Mouse (Mus musculus): ENCODE results near the gene Rflnb. TPM values are rescaled to one million over a fixed set of nuclear protein-coding genes. Genes with fewer than 3 reads are reported as not detected.

The Rflnb gene
- polyA plus RNA-seq (2014; fragmentation: Nextera tagmentation; extraction: Ambion mirVana) = 42.8 and 44.5 TPM in 2 replicates

- Histone ChIP-seq H3K4me2 (replicated peaks; ENCODE audit: low read depth, low read length) (peak within 1 kb of the TSS; percentile 69), H3K9ac (replicated peaks; ENCODE audit: low read depth, low read length) (peak within 1 kb of the TSS; percentile 83), H3K9me3 (ENCODE audit: control insufficient read depth, low read depth, low read length) (no peaks in the 10 kb centered on the region), H3K4me3 (ENCODE audit: low read depth, low read length) (peak within 1 kb of the TSS; percentile 86), H3K27me3 (ENCODE audit: control insufficient read depth, insufficient read depth, low read length) (no peaks in the 10 kb centered on the region), H3K27ac (ENCODE audit: low read length) (peak within 1 kb of the TSS; percentile 84), H3K36me3 (ENCODE audit: control insufficient read depth, insufficient read depth, low read length) (peaks cover 9% of the 10 kb centered on the region), H3K4me1 (ENCODE audit: control insufficient read depth, insufficient read depth, low read length) (peaks cover 15% of the 10 kb centered on the region; the same call in 1 of the 2 replicates)
- peak; percentile 88 for ATAC-seq (ENCODE audit: insufficient number of reproducible peaks, insufficient read depth, low FRiP score, low read depth)
- WGBS = under 1% methylated on average over 106 of the region's 112 CpGs
Observed at GRCm38 (mm10) chr11:76027139-76028071, at the start of gene Rflnb. Gene Rflnb (minus strand): TSS chr11:76027782.

GRCm38 (mm10) chr11:76077341-76077740 is 49.8 kb upstream of the Rflnb start:
- ATAC-seq (ENCODE audit: insufficient number of reproducible peaks, insufficient read depth, low FRiP score, low read depth) = no peak
- Histone ChIP-seq H3K4me1 (ENCODE audit: control insufficient read depth, insufficient read depth, low read length) (peaks cover 9% of the 10 kb centered on the region; the same call in 1 of the 2 replicates), H3K36me3 (ENCODE audit: control insufficient read depth, insufficient read depth, low read length) (peaks cover 8% of the 10 kb centered on the region; the same call in 1 of the 2 replicates), H3K4me3 (ENCODE audit: low read depth, low read length) (no peak overlapping the region), H3K4me2 (replicated peaks; ENCODE audit: low read depth, low read length) (no peak overlapping the region), H3K9ac (replicated peaks; ENCODE audit: low read depth, low read length) (no peak overlapping the region), H3K9me3 (ENCODE audit: control insufficient read depth, low read depth, low read length) (no peaks in the 10 kb centered on the region), H3K27ac (ENCODE audit: low read length) (no peak overlapping the region), H3K27me3 (ENCODE audit: control insufficient read depth, insufficient read depth, low read length) (no peaks in the 10 kb centered on the region)
- WGBS = 86% methylated on average over 6 of the region's 6 CpGs

GRCm38 (mm10) chr11:76074296-76075093 is 46.9 kb upstream of the Rflnb start:
- Histone ChIP-seq H3K9me3 (ENCODE audit: control insufficient read depth, low read depth, low read length) (no peaks in the 10 kb centered on the region), H3K36me3 (ENCODE audit: control insufficient read depth, insufficient read depth, low read length) (peaks cover 2% of the 10 kb centered on the region; the same call in 1 of the 2 replicates), H3K27me3 (ENCODE audit: control insufficient read depth, insufficient read depth, low read length) (no peaks in the 10 kb centered on the region), H3K4me2 (replicated peaks; ENCODE audit: low read depth, low read length) (no peak overlapping the region), H3K4me3 (ENCODE audit: low read depth, low read length) (no peak overlapping the region), H3K9ac (replicated peaks; ENCODE audit: low read depth, low read length) (no peak overlapping the region), H3K4me1 (ENCODE audit: control insufficient read depth, insufficient read depth, low read length) (peaks cover 9% of the 10 kb centered on the region; the same call in 1 of the 2 replicates), H3K27ac (ENCODE audit: low read length) (peak overlapping the region; percentile 24; the same call in 1 of the 2 replicates)
- WGBS = 33% methylated on average over 11 of the region's 11 CpGs
- ATAC-seq (ENCODE audit: insufficient number of reproducible peaks, insufficient read depth, low FRiP score, low read depth) = 0 out of 2 replicates have a peak, but pooled peaks have one; percentile 46

DNA sequence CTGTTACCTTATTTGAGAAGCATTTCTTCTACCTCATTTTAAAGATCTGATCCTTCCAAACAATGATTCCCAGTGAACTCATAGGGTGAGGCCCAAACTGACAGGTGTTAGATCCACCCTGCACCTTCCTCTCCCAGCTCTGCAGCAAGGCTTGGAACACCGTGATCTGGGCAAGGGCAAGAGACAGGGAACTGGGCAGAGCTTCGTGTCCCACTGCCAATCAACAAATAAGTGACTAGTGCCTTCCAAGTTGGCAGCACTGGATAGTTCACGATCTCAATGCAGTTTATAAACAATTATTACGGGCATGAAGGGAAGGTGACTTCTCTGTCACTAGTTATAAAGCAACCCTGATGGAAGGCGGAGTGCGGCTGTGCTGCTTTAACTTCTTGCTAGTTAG is 42.2 kb upstream of the Rflnb start:
- Histone ChIP-seq H3K9ac (replicated peaks; ENCODE audit: low read depth, low read length) (no peak overlapping the region), H3K27me3 (ENCODE audit: control insufficient read depth, insufficient read depth, low read length) (no peaks in the 10 kb centered on the region), H3K4me1 (ENCODE audit: control insufficient read depth, insufficient read depth, low read length) (0 out of 2 replicates have a peak, but pooled peaks cover 6% of the 10 kb centered on the region), H3K4me3 (ENCODE audit: low read depth, low read length) (no peak overlapping the region), H3K9me3 (ENCODE audit: control insufficient read depth, low read depth, low read length) (no peaks in the 10 kb centered on the region), H3K4me2 (replicated peaks; ENCODE audit: low read depth, low read length) (no peak overlapping the region), H3K36me3 (ENCODE audit: control insufficient read depth, insufficient read depth, low read length) (no peaks in the 10 kb centered on the region; the same call in 1 of the 2 replicates), H3K27ac (ENCODE audit: low read length) (no peak overlapping the region)
- ATAC-seq (ENCODE audit: insufficient number of reproducible peaks, insufficient read depth, low FRiP score, low read depth) = no peak
- WGBS = 82% methylated on average over 6 of the region's 6 CpGs

DNA sequence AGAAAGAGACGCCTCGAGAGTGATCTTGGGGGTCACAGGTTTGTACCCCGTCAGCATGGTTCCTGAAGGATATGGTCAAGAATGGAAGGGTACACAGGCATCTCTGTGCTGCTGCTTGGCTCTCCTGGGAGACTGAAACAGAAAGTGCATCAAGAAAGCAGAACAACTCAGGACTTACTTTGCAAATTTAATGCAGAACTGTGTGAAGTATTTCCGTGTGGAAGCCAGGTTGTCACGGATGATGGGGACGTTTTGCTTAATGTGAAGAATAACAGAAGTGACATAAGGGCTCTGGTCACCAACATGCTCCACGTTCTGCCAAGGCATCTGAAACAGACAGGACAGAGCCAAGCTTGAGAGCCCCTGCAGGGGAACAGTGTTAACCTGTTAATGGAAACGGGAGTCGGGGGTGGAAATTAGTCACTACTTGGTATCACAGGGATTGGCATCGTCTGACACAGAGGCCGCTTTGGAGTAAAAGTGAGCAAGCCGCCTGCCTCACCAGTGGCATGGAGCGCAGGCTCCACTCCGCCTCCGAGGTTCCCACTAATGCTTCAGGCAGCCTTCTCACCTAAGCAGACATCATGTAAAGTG is 39.1 kb upstream of the Rflnb start:
- Histone ChIP-seq H3K4me2 (replicated peaks; ENCODE audit: low read depth, low read length) (no peak overlapping the region), H3K4me3 (ENCODE audit: low read depth, low read length) (no peak overlapping the region), H3K27ac (ENCODE audit: low read length) (no peak overlapping the region), H3K4me1 (ENCODE audit: control insufficient read depth, insufficient read depth, low read length) (no peaks in the 10 kb centered on the region), H3K9ac (replicated peaks; ENCODE audit: low read depth, low read length) (no peak overlapping the region), H3K36me3 (ENCODE audit: control insufficient read depth, insufficient read depth, low read length) (no peaks in the 10 kb centered on the region; the same call in 1 of the 2 replicates), H3K27me3 (ENCODE audit: control insufficient read depth, insufficient read depth, low read length) (no peaks in the 10 kb centered on the region), H3K9me3 (ENCODE audit: control insufficient read depth, low read depth, low read length) (no peaks in the 10 kb centered on the region)
- ATAC-seq (ENCODE audit: insufficient number of reproducible peaks, insufficient read depth, low FRiP score, low read depth) = no peak
- WGBS = 84% methylated on average over 15 of the region's 15 CpGs

GRCm38 (mm10) chr11:76065521-76066095 is 38.0 kb upstream of the Rflnb start:
- no peaks in the 10 kb centered on the region; the same call in 1 of the 2 replicates for H3K4me1 ChIP-seq (ENCODE audit: control insufficient read depth, insufficient read depth, low read length)
- no peak overlapping the region for H3K4me3 ChIP-seq (ENCODE audit: low read depth, low read length)
- no peak overlapping the region for H3K9ac ChIP-seq (replicated peaks; ENCODE audit: low read depth, low read length)
- no peaks in the 10 kb centered on the region for H3K27me3 ChIP-seq (ENCODE audit: control insufficient read depth, insufficient read depth, low read length)
- no peak overlapping the region for H3K27ac ChIP-seq (ENCODE audit: low read length)
- H3K4me2 ChIP-seq (replicated peaks; ENCODE audit: low read depth, low read length) = no peak overlapping the region
- H3K9me3 ChIP-seq (ENCODE audit: control insufficient read depth, low read depth, low read length) = no peaks in the 10 kb centered on the region
- no peaks in the 10 kb centered on the region for H3K36me3 ChIP-seq (ENCODE audit: control insufficient read depth, insufficient read depth, low read length)
- ATAC-seq (ENCODE audit: insufficient number of reproducible peaks, insufficient read depth, low FRiP score, low read depth) = no peak
- 79% methylated on average over 9 of the region's 9 CpGs for WGBS

- Histone ChIP-seq H3K9me3 (ENCODE audit: control insufficient read depth, low read depth, low read length) (no peaks in the 10 kb centered on the region), H3K4me1 (ENCODE audit: control insufficient read depth, insufficient read depth, low read length) (peaks cover 11% of the 10 kb centered on the region), H3K36me3 (ENCODE audit: control insufficient read depth, insufficient read depth, low read length) (no peaks in the 10 kb centered on the region), H3K27ac (ENCODE audit: low read length) (no peak overlapping the region), H3K4me3 (ENCODE audit: low read depth, low read length) (no peak overlapping the region), H3K9ac (replicated peaks; ENCODE audit: low read depth, low read length) (no peak overlapping the region), H3K27me3 (ENCODE audit: control insufficient read depth, insufficient read depth, low read length) (no peaks in the 10 kb centered on the region), H3K4me2 (replicated peaks; ENCODE audit: low read depth, low read length) (no peak overlapping the region)
- ATAC-seq (ENCODE audit: insufficient number of reproducible peaks, insufficient read depth, low FRiP score, low read depth) = no peak
- 89% methylated on average over 7 of the region's 7 CpGs for WGBS
Observed at GRCm38 (mm10) chr11:76064411-76064810, 36.8 kb upstream of the Rflnb start.

Data from stomach, embryonic 14.5 days (tissue).